Mouse (Mus musculus) liver, embryonic 14.5 days (tissue): Measurements from ENCODE around the gene Nt5c1a.

Experiments
- CTCF ChIP-seq: IDR thresholded peaks from 2 replicates; pipeline ENCODE4 v1.5.1; 2016; ENCODE audit warnings: antibody characterized with exemption, low read depth, control low read depth
- EP300 ChIP-seq: IDR thresholded peaks from 2 replicates; pipeline ENCODE4 v1.6.1; 2016; ENCODE audit warnings: antibody characterized with exemption, low read depth

DNA sequence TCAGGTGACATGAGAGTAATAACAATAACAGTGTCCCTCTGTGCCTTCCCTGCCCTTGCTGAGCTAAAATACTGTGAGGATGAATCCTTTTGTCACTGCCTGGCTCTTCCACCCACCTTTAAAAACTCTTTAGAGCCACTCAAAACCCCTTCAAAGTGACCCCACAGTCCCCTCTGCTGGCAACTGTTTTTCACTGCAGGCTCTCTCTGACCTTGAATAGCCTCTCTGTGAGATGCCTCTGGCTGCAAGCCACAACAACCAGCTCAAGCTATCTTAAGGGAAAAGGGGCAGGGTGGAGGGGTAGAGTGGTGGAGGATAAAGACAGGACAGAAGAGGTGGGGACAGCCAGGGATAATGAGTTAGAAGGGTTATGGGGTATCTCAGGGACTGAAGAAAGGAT is 29.5 kb upstream of the Nt5c1a start:
- TF ChIP-seq CTCF (no peak), EP300 (no peak)
